Mouse (Mus musculus): ENCODE measurements around the gene Samt3.

Gene Samt3

GRCm38 (mm10) chrX:86043899-86044298, at the start of gene Samt3:
Gene Samt3 (plus strand): TSS chrX:86044199.
- no peak for DNase-seq (ENCODE audit: low spot score in 2 of 2)

DNA sequence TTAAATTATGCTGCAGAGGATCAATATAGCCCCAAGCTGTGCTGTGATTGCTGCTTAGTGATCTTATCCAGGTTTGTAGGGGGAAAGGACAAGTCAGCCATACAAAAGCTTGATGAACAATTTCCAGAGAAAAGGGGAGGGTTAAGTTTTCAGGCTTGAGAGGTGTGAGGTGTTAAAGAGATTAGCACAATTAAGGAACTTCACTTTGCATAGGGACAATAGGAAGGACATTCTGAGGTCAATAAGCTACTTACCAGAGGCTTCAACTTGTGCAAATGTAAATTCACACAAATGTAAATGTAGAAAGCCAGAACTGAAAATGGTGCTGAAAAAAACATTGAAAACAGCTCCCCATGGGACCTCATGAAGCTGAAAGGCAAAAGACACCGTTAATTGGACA, 27.4 kb upstream of the Samt3 start:
- DNase-seq (ENCODE audit: low spot score in 2 of 2) = no peak

DNA sequence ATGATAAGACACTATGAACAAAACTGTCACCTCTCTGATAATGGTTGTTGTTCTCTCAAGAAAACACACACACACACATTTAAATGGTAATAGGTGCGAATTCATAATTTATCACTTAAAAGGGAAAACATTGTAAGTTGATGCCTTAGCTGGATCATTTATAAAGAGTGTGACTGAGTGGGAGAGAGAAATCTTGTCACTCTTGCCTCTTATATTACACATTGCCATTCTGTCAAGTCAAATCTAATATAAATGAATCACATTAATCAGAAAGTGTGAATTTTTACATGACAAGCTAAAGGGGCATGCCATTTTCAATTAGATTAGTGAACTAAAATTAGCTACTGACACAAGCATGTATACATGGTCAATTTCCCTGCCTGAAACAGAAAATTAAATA, 44.7 kb downstream of the Samt3 start:
- DNase-seq (ENCODE audit: low spot score in 2 of 2) = no peak

Data from right cerebral cortex, postnatal 10 days (tissue).